Mouse (Mus musculus) left cerebral cortex, postnatal 10 days (tissue): ENCODE measurements at regions not wholly inside any gene's neighbourhood (a gene's known extent, or its start where the extent isn't known, plus 50 kb on each side); places are given as distances from the start of the nearest gene placed in this dataset.
"Not testable (repeated sequence)": the region's sequence is repeated elsewhere in the genome, so short reads cannot be mapped to it uniquely, and the experiment has no call there.

ENCODE experiments used
- DNase-seq, 2 experiments: peaks; one replicate each; pipeline ENCODE4 v3.0.0; 2021 to 2022; ENCODE audit warnings: low spot score in 2 of 2, mixed read lengths in 1 of 2; ENCODE audit errors: extremely low spot score in 1 of 2
- intact Hi-C: fragments of 180-260 bp; cut with DNase I; formaldehyde crosslinking; loops from one replicate; pipeline ENCODE4 v1.15.1; 2025

DNA sequence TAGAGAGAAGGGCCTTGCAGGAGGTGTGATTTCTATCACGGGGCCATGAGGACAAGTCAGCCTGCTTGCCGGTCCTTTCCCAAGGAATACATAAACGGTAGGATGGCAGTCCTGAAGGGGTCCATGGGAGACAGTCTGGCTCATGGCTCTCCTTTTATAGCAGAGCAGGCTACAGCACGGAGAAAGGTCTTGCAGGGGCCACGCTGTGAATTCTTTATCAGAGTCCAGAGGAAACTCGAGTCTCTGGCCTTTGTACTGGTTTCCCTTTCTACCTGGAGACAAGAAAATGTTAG, 1984.0 kb downstream of the 4930444P10Rik start:
- intact Hi-C loops: no loop called here
- no peak for DNase-seq

DNA sequence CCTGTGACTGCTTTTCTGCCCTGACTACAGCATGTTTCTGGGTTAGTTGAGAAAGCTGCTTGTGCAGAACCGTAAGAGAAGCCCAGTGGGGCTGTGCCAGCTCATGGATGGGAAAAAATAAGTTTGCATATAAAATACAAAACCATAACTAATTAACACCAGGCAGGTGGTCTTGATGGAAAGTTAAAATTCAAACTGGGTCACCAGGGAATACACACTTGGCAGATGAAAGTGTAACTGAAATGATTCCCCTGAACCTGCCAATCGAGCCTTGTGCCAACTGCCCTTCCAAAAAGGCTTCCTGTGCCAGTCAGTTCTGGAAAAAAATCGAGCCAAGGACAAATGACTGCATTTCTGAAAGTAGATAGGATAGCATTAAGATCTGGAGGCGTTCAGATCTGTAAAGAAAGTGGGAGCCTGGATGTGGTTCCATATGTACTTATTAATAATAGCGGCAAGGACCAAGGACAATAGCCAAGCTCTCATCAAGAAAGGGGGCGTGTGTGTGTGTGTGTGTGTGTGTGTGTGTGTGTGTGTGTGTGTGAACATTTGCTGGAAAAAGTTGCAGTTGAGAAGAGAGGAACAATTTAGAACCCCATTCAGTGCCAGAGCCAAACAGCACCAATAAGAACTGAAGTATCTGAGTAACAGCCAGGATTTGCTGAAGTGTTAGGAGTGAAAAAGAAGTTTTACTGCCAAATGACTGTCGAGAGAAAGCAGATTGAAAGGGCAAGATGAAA, 1984.5 kb downstream of the 4930444P10Rik start:
- DNase-seq: peak in 1 of 2 experiments; percentile 48
- intact Hi-C loops: no loop called here

DNA sequence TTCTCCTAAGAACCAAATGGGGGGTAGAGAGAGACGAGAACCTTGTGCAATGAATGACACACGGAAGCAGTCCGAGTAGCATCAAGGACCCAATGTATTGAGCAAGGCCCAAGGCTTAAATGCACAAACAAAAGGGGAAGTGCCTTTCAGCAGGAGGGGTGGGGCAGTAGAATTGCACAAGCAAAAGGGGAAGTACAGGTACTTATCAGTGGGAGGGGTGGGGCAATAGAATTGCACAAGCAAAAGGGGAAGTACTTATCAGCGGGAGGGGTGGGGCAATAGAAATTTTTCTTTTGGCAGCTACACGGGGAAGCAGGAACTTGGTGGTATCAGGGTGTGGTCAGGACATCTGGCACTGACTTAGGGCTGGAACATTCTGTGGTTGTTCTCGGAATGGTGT, 1987.6 kb downstream of the 4930444P10Rik start:
- intact Hi-C loops, DNase-seq: not testable (repeated sequence)

DNA sequence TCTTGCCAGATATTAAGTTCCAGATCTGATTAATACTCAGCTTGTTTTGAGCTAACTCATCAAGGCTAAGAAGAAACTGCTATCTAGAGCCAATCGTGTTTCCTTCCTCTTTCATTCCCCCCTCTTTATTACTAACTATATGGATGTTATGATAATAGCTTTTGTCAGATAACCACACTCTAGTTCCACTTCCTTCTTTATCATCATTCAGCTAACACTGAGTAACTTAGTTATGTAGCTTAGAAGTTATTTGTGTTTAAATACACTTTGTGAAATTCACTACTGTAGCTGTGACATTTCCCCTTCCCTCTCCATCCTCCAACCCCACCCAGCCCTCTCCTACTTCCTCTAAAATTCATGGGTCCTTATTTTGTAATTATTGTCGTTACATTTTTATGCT, 1988.6 kb downstream of the 4930444P10Rik start:
- intact Hi-C loops: no loop called here
- no peak for DNase-seq

DNA sequence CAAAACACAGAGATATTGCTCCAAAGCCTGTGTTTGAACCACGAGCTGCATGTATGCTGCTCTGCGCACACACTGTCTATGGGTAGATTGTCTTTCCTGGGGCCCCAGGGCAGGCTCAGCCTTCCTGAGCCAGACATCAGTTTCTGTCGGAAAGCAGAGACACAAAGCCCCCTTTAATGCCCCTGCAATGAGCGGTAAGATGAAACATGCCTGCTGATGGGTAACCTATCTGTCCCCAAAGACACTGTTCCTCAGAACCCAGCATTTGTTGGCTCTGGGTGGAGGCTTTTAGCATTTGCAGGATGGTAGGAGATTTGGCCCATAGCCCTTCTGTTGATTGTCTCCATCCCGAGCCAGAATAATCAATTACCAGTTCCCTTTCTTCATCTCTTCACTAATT, 1994.1 kb downstream of the 4930444P10Rik start:
- intact Hi-C loops: no loop called here
- DNase-seq: no peak

DNA sequence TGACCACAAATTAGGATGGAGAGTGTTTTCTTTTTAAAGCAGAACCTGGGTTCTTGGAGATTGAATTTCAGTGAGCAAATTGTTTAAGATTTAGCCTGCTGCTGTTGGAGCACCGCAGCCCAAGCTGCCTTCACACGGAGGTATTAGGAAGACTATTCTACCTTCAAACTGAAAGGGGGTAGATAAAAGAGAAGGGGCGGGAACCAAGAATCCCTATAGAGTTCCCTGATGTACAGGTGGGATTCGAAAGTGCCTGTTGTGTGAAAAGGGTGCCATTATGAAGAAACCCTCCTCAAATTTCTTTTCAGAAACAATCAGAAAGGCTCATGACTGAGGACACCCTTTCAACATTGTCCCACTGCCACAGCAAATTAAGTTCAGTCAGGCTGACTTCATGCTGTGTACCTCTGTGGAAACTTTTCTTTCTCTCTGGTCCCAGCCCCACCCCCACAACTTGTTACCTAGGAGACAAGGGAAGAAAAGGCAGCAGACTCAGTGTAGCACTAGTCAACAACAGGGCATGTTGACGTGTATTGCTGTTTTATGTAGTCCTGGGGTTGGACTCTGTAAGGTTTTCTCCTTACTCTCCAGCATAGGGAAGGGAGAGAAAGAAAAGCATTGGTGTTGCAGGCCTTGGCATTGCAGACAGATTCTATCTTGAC, 1995.4 kb downstream of the 4930444P10Rik start:
- intact Hi-C loops: no loop called here

DNA sequence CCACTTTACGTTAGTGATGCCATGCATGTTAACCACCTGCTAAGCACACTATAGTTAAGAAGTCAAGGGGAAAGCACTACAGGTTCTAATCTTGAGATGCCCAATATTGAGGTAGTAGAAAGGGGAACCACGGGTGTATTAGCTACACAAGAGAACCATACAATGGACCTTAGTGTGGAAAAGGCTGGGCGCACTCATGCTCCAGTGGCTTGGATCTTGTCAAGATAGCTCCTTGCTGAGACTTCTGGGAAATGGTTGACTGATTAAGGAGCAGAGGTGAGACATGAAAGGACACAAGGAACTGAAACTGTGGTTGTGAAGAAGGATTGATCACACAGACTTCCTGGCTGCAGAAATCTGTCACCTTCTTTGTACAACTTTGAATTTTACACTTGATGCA, 2028.3 kb downstream of the 4930444P10Rik start:
- DNase-seq: no peak
- intact Hi-C loops: no loop called here

More for the DNA sequence above, 1995.4 kb downstream of the 4930444P10Rik start:
- no peak for DNase-seq

DNA sequence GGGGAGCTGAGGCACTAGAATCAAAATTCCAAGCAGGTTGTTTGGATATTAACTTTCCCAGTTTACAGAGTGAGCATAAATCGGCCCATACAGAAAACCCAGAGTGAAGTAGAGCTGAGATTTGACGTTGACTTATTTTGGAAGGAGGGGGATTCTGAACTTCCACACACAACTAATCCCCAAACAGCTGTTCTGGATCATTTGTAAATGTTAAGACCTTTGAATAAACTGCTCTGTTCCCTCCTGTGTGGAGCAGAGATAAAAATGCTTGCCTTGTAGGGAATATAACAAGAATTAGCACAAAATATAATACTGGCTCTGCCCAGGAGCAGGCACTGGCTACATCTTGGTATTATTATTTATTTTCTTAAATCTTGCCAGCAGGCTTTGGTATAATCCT, 2057.0 kb downstream of the 4930444P10Rik start:
- DNase-seq: no peak
- intact Hi-C loops: no loop called here

DNA sequence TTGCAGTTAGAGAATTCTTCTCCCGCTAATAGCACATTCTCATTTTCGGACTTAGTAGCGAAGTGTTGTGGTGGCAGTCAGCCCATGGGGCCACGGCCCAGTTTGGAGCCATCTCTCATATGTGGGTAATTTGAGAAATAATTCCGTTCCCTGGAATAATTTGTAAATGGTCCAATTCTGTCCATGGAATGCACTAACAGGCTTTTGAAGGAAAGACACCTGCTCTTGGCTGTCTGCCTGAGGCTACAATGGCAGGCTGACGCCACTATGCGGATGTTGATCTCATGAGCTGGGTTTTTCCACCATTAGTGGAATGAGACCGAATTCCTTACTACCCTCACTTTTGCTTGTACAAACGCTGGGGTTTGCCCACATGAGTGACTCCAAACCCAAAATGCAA, 2081.6 kb downstream of the 4930444P10Rik start:
- no peak for DNase-seq
- intact Hi-C loops: no loop called here

DNA sequence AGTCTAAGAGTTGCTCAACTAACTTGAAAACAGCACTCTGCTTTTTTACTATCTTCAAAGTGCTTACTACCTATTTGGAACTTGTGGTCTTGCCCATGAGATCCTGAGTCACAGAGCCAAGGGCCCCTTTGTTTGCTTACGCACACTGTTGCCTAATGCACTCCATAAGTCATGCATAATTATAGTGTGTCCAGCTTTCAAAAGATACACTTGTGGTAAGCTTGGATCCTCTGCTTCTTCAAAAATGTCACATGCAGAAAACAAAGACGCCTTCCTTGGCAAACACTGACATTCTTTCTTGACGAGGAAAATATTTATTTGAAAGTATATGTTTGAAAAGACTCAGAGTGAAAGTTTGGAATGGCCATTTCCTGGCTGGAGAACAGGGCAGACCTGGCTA, 2082.3 kb downstream of the 4930444P10Rik start:
- intact Hi-C loops: no loop called here
- DNase-seq: no peak

DNA sequence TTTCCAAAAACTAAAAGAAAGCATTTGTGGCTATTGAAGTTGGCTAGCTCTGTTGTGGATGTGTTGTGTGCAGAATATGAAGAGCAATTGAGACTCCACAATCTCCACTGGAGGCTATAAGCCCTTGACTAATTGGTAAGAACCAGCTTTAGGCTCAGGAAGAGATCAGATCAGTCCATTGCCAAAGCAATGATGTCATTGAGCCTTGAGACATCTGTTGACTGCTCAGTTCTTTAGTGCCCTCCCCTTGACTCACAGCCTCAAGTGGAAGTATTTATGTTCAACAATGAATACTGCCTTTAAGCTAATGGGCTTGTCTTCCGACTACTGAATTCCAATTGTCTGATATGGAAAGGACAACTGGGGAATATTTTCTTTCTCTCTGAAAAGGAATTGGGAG, 2090.6 kb downstream of the 4930444P10Rik start:
- intact Hi-C loops: no loop called here
- DNase-seq: no peak

DNA sequence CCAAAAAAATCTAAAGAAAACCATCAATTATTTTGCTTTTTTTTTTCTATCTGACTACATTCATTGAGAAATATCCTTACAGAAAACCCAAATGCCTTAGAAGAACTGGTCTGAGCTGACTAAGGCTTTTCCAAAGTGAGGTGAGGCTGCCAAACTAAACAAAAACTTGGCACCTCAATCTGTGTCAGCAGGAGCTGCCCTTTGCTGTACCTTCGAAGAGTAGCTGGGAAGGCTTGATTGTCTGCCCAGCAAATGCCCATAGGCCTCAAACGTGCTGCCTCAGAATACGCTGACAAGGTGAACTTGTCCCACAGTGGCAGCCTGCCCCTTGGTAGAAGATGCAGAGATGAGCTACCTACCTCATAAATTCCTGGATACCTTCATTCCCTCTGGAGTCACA, 2091.7 kb downstream of the 4930444P10Rik start:
- DNase-seq: no peak
- intact Hi-C loops: no loop called here

DNA sequence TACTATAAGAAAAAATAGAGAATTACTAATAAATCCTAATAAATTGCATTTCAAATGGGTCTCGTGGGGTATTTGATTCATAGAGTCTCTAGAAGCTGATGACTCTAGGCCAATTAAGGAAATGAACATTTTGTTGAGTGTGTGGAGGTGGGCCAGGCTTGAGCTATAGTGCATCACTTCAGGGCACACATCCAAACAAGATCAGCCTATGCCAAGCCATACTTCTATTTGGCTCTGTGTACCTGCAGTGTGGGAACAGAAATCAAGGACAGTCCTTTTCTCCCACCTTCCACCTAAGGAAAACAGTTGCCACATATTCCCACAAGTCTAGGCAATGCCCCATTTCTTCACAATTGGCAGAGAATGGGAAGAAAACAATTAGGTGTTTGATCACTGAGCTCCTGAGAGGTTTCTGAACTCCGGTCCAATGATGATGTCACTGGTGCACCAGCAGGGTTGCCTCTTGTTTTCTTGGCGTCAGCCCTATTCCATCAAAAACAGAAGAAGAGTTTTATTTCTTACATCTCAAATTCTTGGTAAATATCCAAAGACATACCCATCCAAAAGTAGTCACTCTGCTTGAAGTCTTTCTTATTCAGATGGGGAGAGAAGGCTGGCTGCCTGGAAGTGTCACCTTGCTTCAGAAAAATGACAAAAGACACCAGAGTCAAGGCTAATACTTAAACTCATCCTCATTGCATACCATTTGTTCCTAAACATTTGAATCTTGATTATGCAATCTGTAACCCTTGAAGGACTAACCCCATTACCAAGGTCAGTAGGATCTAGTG, 2092.3 kb downstream of the 4930444P10Rik start:
- DNase-seq: no peak
- intact Hi-C loops: no loop called here

DNA sequence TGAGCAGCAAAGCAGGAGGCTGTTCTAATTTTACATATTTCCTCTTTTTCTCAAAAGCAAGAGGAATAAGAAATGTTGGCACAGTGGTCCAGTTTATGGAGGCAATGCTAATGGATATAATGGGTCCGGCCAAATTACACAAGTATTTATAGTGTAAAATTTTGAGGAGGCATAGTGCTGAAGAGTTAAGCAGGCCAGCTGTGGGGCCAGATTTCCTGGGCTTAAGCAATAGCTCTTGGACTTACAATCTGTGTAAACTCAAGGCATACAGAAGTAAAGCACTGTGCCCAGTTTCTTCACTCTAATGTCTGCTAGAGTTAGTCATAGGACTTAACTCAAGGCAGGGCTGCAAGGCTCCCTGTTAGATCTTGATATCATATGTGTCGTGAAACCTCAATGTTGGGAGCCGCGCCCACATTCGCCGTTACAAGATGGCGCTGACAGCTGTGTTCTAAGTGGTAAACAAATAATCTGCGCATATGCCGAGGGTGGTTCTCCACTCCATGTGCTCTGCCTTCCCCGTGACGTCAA, 2094.9 kb downstream of the 4930444P10Rik start:
- intact Hi-C loops: no loop called here
- no peak for DNase-seq

DNA sequence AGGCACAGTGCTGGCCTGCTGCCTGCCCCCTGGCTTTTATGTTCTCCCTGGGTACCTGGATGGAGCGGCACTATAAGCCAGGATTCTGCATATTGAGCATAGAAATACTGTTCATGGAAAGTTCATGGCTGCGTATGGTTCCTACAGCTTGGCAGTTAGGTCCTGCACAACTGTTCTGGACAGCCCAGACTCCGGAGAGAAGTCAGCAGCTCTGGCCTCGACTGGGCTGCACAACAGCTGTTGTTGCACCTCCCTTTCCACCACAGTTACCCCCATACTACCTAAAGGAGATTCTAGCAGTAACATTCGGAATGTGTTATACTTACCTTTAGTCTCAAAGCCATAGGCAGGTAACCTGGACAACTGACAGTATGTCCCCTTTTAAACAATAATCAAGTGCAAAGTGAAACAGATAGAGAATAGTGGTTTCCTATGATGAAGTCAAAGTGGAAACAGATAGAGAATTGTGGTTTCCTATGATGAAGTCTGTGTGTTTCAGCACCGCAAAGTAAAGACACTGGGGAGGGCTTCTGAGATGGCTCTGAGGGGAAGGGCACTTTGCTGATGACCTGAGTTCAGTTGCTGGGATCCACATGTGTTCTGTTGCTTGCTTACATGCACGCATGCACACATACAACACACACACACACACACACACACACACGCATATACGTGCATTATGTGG, 2099.2 kb downstream of the 4930444P10Rik start:
- intact Hi-C loops: no loop called here
- no peak for DNase-seq

DNA sequence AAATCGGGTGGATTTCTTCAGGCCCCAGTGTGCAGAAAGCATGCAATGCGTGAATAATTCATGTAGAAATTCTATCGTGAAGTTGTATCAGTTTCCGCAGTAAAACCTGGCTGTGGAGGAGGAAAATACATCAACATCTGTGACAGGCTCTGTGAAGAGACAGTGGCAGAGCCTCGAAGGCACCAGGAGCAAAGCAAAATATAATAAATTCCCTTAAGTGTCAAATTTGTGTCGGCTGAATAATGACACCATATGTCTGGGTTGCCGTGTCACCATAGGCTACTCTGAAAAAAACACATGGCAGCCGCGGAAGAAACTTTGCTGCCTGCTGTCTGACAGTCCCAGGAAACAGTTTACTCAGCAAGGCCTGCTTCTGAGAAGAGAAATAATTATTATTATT, 2100.1 kb downstream of the 4930444P10Rik start:
- intact Hi-C loops: no loop called here
- DNase-seq: no peak

DNA sequence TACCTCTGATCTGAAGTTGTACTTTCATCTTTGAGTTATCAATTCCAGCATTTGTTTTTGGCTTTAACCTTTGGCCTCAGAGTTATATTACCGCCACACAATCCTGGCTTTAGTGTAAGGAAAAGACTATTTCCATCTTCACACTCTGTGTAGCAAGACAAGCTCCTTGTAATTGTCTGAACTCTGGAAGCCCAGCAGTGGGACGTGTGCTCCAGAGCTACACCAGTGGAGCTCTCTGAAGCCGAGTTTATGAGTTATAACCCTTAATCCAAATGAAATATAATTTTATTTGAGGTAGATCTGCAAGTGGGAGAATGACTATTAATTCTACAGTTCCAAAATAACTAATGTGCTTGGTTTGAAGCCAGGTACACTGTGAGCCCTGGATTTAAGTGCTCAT, 2103.8 kb downstream of the 4930444P10Rik start:
- no peak for DNase-seq
- intact Hi-C loops: no loop called here

DNA sequence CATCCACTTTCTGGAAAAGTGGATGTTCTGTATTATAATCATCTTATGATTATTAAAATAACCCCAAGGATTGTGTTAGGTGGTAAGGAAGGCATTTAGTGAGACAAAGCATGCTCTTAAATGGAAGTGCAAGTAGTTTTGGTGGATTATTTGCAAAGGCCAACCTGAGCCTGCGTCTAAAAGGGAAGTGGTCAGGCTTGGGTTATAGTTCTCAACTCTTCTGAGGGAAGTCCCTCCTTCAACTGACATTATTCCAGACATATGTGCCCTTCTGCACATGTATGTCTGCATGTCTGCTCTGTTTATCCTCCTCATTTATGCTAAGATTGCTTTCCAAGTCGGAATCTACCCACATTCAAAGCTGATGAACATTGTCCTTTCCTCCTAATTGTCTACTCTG, 2108.3 kb downstream of the 4930444P10Rik start:
- intact Hi-C loops: no loop called here
- no peak for DNase-seq

DNA sequence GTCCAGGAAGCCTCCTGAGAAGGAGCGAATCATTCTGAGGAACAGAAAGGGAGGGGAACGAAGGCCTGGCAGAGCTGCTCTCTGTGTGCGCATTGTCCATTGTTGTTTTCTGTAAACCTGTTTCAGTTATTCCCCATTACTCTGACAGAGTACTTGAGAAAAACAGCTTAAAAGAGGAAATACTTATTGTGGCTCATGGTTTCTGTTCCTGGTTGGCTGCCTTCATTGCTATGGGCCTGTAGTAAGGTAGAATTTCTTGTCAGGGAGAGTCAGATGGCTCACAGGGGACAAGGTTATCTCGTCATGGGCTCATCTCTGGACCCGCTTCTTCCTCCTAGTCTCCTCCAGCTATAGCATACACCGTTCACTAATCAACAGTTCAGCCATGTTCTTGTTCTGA, 2112.9 kb downstream of the 4930444P10Rik start:
- intact Hi-C loops: no loop called here
- DNase-seq: no peak
